16 mouse cellular contexts compared by ENCODE assay signal in the genomic region with DNA sequence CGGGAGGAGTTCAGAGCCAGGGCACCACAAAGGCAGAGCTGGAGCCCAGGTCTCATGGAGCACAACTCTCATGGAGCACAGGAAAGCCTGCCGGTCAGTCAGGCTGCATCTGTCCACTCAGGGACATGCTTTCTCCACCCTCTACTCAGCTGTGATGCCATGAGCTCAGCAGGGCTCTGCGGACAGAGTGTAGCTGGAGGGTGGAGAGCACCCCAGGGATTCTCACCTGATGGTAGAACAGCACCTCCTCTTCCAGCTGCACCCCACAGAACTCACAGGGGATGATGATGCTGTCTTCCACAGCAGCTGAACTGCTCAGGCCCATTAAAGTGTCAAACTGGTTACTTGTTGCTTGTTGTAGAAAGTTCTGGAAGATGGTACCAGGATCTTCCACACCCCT.
"Had no signal": no experiment of that assay in that cellular context is flagged by ENCODE, and none has a peak within 500 bp of the region (broad histone marks: within the 10 kb centered on the region; RNA-seq: fewer than 3 reads in every experiment).

No protein-coding gene starts in this region.

- H3K27ac ChIP-seq: neural tube, embryonic 13.5 days; neural tube, embryonic 15.5 days; stomach, embryonic 15.5 days; stomach, postnatal 0 days had no signal

- DNase-seq: retina, postnatal 1 day; right cerebral cortex, adult 18-20 months; right cerebral cortex, postnatal 14 days; right cerebral cortex, postnatal 25 days; right cerebral cortex, postnatal 4 days; spleen, adult 18-20 months; thymus, adult 18-20 months; thymus, adult 2 months; thymus, postnatal 14 days; thymus, postnatal 25 days; thymus, postnatal 36 days; thymus, postnatal 4 days had no signal

- H3K4me3 ChIP-seq: neural tube, embryonic 13.5 days; neural tube, embryonic 15.5 days; stomach, embryonic 15.5 days had no signal

- H3K4me2 ChIP-seq: neural tube, embryonic 13.5 days; neural tube, embryonic 15.5 days; stomach, embryonic 15.5 days had no signal

- H3K27me3 ChIP-seq: neural tube, embryonic 13.5 days; neural tube, embryonic 15.5 days; stomach, embryonic 15.5 days had no signal

- H3K4me1 ChIP-seq: neural tube, embryonic 13.5 days; neural tube, embryonic 15.5 days; stomach, embryonic 15.5 days had no signal

- H3K9me3 ChIP-seq: neural tube, embryonic 13.5 days; neural tube, embryonic 15.5 days; stomach, embryonic 15.5 days had no signal

- H3K9ac ChIP-seq: neural tube, embryonic 13.5 days; neural tube, embryonic 15.5 days; stomach, embryonic 15.5 days had no signal
